Mouse (Mus musculus) sigmoid colon, adult 10 weeks (tissue): ENCODE results near the gene Snta1. TPM values are rescaled to one million over a fixed set of nuclear protein-coding genes. Genes with fewer than 3 reads are reported as not detected.

Source experiments
- polyA plus RNA-seq: library from polyadenylated mRNA; stranded (reverse); fragments of 350-450 nt; fragmentation: Illumina TruSeq; extraction: RNeasy Lipid Tissue Mini Kit (QIAGEN cat#74804); gene quantifications from one replicate; pipeline ENCODE4 v1.2.3, GENCODE M21; 2014; ENCODE audit warnings: low read depth, low replicate concordance

Snta1 gene
- polyA plus RNA-seq = not detected

GRCm38 (mm10) chr2:154407643-154408445 is at the start of gene Snta1:
TSS of gene Snta1 (minus strand) at chr2:154408099.

GRCm38 (mm10) chr2:154436458-154437190 is 28.7 kb upstream of the Snta1 start, which contains the start of gene Cbfa2t2:
TSS of gene Cbfa2t2 (plus strand) at chr2:154436481.

GRCm38 (mm10) chr2:154372842-154373500 is 34.9 kb downstream of the Snta1 start, which contains the start of gene Cdk5rap1:
TSS of gene Cdk5rap1 (minus strand) at chr2:154373010.

Other genes with a start within 250 kb of the Snta1 start
- gene Bpifa5, start 245.5 kb downstream of the Snta1 start, polyA plus RNA-seq = not detected
- not detected for gene Bpifb1, start 217.3 kb downstream of the Snta1 start, polyA plus RNA-seq
- gene Bpifb5, start 184.4 kb downstream of the Snta1 start, polyA plus RNA-seq = not detected
- not detected for gene Bpifb9a, start 150.2 kb downstream of the Snta1 start, polyA plus RNA-seq
- gene Bpifb9b, start 100.9 kb downstream of the Snta1 start, polyA plus RNA-seq = not detected
- 9.2 TPM for gene Cdk5rap1, start 35.1 kb downstream of the Snta1 start, polyA plus RNA-seq
- 18.4 TPM for gene Cbfa2t2, start 28.4 kb upstream of the Snta1 start, polyA plus RNA-seq
- not detected for gene 1700003F12Rik, start 139.0 kb upstream of the Snta1 start, polyA plus RNA-seq
- not detected for gene Actl10, start 143.7 kb upstream of the Snta1 start, polyA plus RNA-seq
- gene Necab3, start 150.8 kb upstream of the Snta1 start, polyA plus RNA-seq = not detected
- gene E2f1, start 161.8 kb upstream of the Snta1 start, polyA plus RNA-seq = 0.16 TPM
- gene Pxmp4, start 195.6 kb upstream of the Snta1 start, polyA plus RNA-seq = 7.7 TPM
- not detected for gene Zfp341, start 205.2 kb upstream of the Snta1 start, polyA plus RNA-seq
- gene 4930519P11Rik, start 205.3 kb upstream of the Snta1 start, polyA plus RNA-seq = not detected
- 105 TPM for gene Chmp4b, start 243.6 kb upstream of the Snta1 start, polyA plus RNA-seq